Mouse (Mus musculus) G1E-ER4 (cell line): ENCODE data around the gene Fto. TPM values are rescaled to one million over a fixed set of nuclear protein-coding genes. Genes with fewer than 3 reads are reported as not detected.

Experiments used
- GATA1 ChIP-seq: IDR thresholded peaks from one replicate; pipeline ENCODE4 v1.8.0; 2012; ENCODE audit warnings: low read length, inconsistent platforms
- polyA plus RNA-seq: library from polyadenylated mRNA; stranded (reverse); fragments of >175 nt; gene quantifications from 2 replicates; pipeline ENCODE4 v1.2.3, GENCODE M21; 2012

The Fto gene
- polyA plus RNA-seq, 1 experiment, result 9.6 TPM

GRCm38 (mm10) chr8:91304481-91305386 lies 8.6 kb upstream of the Fto start:
- no peak for TF ChIP-seq GATA1

- TF ChIP-seq GATA1, result no peak
Measured at GRCm38 (mm10) chr8:91312342-91312741, 983 bp upstream of the Fto start.

GRCm38 (mm10) chr8:91317567-91318227 lies 4.4 kb downstream of the Fto start:
- TF ChIP-seq GATA1, result no peak

GRCm38 (mm10) chr8:91318938-91319729 lies 5.8 kb downstream of the Fto start:
- TF ChIP-seq GATA1, result no peak

- TF ChIP-seq GATA1, result no peak
Measured at GRCm38 (mm10) chr8:91323511-91323910, 10.2 kb downstream of the Fto start.

- no peak for TF ChIP-seq GATA1
Measured at GRCm38 (mm10) chr8:91324271-91324670, 10.9 kb downstream of the Fto start.

- no peak for TF ChIP-seq GATA1
Measured at GRCm38 (mm10) chr8:91324916-91325315, 11.6 kb downstream of the Fto start.

GRCm38 (mm10) chr8:91326018-91326417 lies 12.7 kb downstream of the Fto start:
- no peak for TF ChIP-seq GATA1

GRCm38 (mm10) chr8:91326946-91327345 lies 13.6 kb downstream of the Fto start:
- TF ChIP-seq GATA1, result no peak

GRCm38 (mm10) chr8:91327471-91328205 lies 14.3 kb downstream of the Fto start:
- TF ChIP-seq GATA1, result no peak

- TF ChIP-seq GATA1, result no peak
Measured at GRCm38 (mm10) chr8:91329056-91329455, 15.7 kb downstream of the Fto start.

- no peak for TF ChIP-seq GATA1
Measured at GRCm38 (mm10) chr8:91329461-91329850, 16.1 kb downstream of the Fto start.

- TF ChIP-seq GATA1, result no peak
Measured at GRCm38 (mm10) chr8:91338389-91339154, 25.2 kb downstream of the Fto start.

GRCm38 (mm10) chr8:91339651-91340050 lies 26.3 kb downstream of the Fto start:
- no peak for TF ChIP-seq GATA1
